Mouse (Mus musculus): ENCODE results near the gene Gm21958.
A peak's percentile ranks its signal among the peaks of the same experiment; 100 is the strongest.
"Not testable (repeated sequence)": the region's sequence is repeated elsewhere in the genome, so short reads cannot be mapped to it uniquely, and the experiment has no call there.

Gm21958 gene

GRCm38 (mm10) chr3:54718947-54719346, 4.8 kb upstream of the Gm21958 start:
- no peak for DNase-seq

DNA sequence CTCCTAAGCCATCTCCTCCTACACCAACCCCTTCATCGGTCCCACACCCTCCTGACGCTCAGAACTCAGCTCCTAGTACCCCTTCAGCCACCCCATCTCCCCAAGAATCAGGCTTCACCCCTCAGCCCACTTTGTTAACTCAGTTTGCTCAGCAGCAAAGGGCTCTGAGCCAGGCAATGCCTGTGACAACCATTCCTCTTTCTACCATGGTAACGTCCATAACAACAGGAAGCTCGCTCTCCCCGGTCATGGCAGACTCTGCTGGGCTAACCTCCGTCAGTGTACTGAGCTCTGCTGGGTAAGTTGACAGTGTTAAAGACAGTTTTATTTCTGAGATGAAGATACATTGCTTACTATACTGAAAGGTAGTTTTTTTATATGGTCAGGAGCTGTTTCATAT, 3.2 kb upstream of the Gm21958 start:
- no peak for DNase-seq

GRCm38 (mm10) chr3:54715461-54715860, 1.3 kb upstream of the Gm21958 start:
- DNase-seq = no peak

- DNase-seq = no peak
Measured at GRCm38 (mm10) chr3:54708972-54709371, 5.2 kb downstream of the Gm21958 start.

- DNase-seq = not testable (repeated sequence)
Measured at GRCm38 (mm10) chr3:54704106-54704505, 10.0 kb downstream of the Gm21958 start.

DNA sequence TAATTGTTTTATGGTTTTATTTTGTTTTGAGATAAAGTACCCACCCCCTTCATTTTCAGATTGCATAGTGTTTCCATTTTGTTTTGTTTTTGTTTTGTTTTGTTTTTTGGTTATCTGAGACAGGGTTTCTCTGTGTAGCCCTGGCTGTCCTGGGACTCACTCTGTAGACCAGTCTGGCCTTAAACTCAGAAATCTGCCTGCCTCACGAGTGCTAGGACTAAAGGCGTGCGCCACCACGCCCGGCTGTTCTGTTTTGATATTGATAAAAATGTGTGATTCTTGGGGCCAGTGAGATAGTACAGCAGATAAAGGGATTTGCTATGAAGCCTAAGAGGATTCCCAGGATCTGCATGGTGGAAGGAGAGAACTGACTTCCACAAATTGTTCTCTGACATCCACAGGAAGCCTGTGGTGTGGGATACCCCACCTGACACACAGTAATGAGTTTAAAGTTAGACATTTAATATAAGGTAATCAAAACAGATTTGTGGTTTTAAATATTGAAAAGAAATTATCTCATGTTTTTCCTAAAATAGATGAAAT, 14.3 kb downstream of the Gm21958 start:
- no peak for DNase-seq

DNA sequence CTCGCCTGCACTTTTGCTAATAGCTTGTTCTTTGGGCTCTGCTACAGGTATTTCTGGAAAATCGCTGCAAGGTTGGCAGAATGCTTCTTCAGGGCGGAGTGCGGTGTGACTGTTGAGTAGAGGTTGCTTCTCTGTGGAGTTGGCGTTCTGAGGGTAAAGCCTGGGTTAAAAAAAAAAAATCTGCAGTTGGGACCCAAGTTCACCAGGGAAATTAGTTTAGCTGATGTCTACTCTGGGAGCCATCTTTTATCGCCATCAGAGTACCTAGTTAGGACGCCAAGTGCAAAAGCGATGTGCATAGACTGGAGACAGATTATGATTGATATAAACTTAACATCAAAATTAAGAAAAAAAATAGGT, 21.1 kb downstream of the Gm21958 start:
- no peak for DNase-seq

- peak; percentile 94 for DNase-seq
Measured at GRCm38 (mm10) chr3:54692202-54693055, 21.7 kb downstream of the Gm21958 start, which contains the start of gene Supt20. Gene Supt20, plus strand, starts transcription at chr3:54692807.

DNA sequence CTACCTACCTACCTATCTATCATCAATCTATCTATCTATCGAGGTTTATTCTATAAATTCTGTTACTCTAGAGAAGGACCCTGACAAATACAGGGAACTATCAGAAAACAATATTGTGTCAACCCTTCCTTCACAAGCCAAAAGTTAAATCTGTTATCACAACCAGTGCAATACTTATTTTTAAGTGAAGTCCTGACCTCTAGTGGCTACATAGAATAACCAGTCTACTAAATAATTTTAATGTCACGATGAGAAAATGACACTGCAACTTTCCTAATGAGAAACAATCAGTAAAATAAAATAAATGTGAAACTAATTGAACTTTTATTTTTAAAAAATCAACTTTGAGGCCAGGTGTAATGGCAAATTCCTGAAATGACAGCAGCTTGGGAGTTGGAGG, 25.1 kb downstream of the Gm21958 start:
- no peak for DNase-seq

- DNase-seq = no peak
Measured at GRCm38 (mm10) chr3:54687245-54687644, 26.9 kb downstream of the Gm21958 start.

DNA sequence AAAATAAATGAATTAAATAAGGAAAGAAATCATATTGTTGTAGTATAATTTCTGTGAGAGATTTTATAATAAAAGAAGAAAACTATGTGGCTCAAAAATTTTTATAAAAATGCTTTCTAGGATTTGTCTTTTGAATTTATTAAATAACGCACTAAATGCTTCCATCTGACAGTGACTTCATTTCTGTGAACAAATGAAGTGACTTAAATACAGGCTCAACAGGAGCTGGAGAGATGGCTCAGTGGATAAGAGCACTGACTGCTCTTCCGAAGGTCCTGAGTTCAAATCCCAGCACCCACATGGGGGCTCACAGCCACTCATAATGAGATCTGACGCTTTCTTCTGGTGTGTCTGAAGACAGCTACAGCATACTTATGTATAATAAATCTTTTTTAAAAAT, 29.0 kb downstream of the Gm21958 start:
- no peak for DNase-seq

- DNase-seq = no peak
Measured at GRCm38 (mm10) chr3:54681310-54682204, 32.6 kb downstream of the Gm21958 start.

DNA sequence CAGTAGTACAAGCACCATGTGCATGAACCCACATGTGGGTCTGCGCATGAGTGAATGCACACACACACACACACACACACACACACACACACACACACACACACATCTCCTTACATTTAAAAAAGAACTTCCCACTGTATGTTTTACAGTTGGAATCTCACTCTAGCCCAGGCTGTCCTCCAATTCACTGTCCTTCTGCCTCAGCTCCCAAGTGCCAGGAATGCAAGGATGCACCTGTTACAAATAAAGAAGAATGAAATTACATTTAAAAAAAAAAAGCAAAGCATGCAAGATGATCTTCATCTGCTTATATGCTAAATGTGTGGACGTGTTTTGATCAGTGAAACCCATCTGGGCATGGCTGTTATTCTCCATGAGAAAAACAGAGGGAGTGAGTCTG, 37.3 kb downstream of the Gm21958 start:
- no peak for DNase-seq

DNA sequence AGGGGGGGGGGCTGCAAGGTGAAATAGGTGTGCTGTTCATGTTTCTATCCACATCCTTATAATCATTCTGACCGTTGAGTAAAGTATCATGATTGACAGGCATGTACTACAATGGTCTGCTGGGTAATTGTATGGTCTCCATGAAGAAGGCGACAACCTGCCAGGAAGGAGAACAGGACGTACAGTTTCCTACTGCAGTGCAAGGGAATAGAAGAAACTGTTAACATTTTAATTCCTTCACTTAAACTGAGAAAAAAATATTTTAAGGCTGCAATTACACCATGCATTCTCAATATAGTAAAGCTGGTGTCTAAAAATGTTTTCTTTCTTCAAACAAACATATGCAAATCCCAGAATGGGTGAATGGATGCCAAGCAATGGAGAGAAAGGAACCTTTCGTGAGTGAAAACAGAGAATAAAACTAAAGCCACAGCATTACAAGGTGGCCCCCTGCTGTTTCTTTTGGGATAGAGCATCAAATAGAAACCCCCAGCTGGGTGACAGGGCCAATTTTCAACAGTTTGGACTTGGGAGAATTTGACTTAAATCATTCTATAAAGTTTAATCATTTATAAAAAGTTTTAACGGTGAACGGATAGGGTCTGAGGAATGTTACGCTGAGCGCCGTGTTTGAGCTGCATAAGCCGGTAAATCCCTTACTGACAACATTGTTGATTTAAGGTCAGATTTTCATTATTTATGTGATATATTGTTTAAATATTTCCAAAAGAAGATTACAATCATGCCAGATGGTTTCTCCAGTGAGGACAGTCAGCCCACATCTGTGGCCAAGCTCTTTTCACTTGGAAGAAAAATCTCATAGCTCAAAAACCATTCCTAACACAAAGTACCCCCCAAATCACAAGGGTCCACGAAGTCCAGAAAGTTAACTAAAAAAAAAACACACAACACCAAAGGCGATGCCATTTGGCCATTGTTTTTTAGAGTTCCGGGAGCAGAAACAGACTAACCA, 41.3 kb downstream of the Gm21958 start:
- no peak for DNase-seq

DNA sequence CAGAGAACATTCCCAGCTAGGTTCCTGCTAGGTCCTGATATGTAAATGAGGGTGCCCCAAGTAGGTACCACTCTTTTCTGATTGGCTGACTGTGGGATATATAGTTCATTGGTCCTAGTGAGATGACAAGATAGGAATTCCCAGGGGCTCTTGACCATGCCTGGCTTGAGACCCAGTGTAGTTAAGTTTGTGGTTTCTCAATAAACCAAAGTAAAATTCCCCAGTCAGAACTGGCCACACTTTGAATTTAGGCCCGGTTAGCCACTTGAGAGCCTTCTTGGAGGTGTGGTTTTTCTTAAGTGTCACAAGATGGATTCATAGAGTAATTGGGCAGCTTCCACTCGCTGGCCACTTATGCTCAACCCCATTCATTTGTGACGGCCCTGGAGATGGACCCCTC, 42.0 kb downstream of the Gm21958 start:
- no peak for DNase-seq

- no peak for DNase-seq
Measured at GRCm38 (mm10) chr3:54669559-54669958, 44.6 kb downstream of the Gm21958 start.

GRCm38 (mm10) chr3:54668722-54669121, 45.4 kb downstream of the Gm21958 start:
- DNase-seq = no peak

DNA sequence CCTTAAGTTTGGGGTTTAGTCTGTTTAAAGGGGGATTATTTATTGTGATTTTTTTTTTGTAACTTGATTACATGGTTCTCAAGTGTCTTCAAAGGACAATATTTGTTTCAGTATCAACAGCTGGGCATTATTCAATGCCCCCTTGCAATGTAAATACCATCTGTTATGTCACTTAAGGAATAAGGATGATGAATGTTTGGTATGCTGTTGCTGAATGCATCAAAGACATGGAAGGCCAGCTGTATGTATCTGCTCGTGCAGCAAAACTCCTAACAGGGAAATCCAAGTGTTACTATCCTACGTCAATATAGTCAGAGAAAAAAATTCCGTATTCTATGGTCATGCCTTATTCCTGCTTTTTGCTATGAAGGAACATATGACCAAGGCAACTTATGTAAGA, 46.0 kb downstream of the Gm21958 start:
- DNase-seq = no peak

All from cerebellum, adult 11-12 months (tissue).